Comparison of ENCODE assay signal across 8 mouse cellular contexts in genomic region chr4:126296617-126297101, GRCm38 (mm10). TPM values are rescaled to one million over a fixed set of nuclear protein-coding genes. Genes with fewer than 3 reads are reported as not detected.
A peak's percentile ranks its signal among the peaks of the same experiment; 100 is the strongest.
DNase-seq lines count a peak whose midpoint lies in the region; ATAC-seq and TF ChIP-seq lines count a peak whose summit lies in the region.

No protein-coding gene starts in this region.

- peaks cover 76% of the 10 kb centered on the region for H3K27me3 ChIP-seq in forebrain, embryonic 10.5 days (ENCODE audit: poor library complexity, severe bottlenecking)
- peaks cover 47% of the 10 kb centered on the region for H3K27me3 ChIP-seq in heart, postnatal 0 days (ENCODE audit: control insufficient read depth, insufficient read depth, low read length)

- ATAC-seq in heart, postnatal 0 days (ENCODE audit: insufficient read depth, low read depth), result peak; percentile 56; the same call in 1 of the 2 replicates
- no peak for ATAC-seq in monocyte, adult 5-6 weeks (replicated peaks; ENCODE audit: insufficient number of reproducible peaks, low FRiP score, low TSS enrichment, poor library complexity, severe bottlenecking)

- H3K4me3 ChIP-seq in ES-E14 (ENCODE audit: insufficient read depth in 1 of 2, low read depth in 1 of 2, low read length in 2 of 2, poor library complexity in 1 of 2, severe bottlenecking in 1 of 2), result peak overlapping the region; percentile 46 to 58
- H3K4me3 ChIP-seq in forebrain, embryonic 10.5 days, result peak overlapping the region; percentile 47
- peak overlapping the region; percentile 25 for H3K4me3 ChIP-seq in heart, postnatal 0 days (ENCODE audit: low read depth, low read length)

- H3K9me3 ChIP-seq in ES-E14 (ENCODE audit: control insufficient read depth, insufficient read depth, low read depth, low read length), result no peaks in the 10 kb centered on the region
- 0 out of 2 replicates have a peak, but pooled peaks cover 3% of the 10 kb centered on the region for H3K9me3 ChIP-seq in forebrain, embryonic 10.5 days
- H3K9me3 ChIP-seq in heart, postnatal 0 days (replicated peaks; ENCODE audit: control insufficient read depth, low read length), result no peaks in the 10 kb centered on the region

- H3K4me1 ChIP-seq in ES-E14 (ENCODE audit: control insufficient read depth in 2 of 2, insufficient read depth in 2 of 2, low read length in 2 of 2, poor library complexity in 1 of 2), result peaks cover 0 to 11% of the 10 kb centered on the region in 2 experiments; a peak in 1 of 4 replicates
- peaks cover 35% of the 10 kb centered on the region for H3K4me1 ChIP-seq in forebrain, embryonic 10.5 days
- H3K4me1 ChIP-seq in heart, postnatal 0 days (ENCODE audit: control insufficient read depth, insufficient read depth), result peaks cover 5% of the 10 kb centered on the region

- peak overlapping the region; percentile 55 for H3K9ac ChIP-seq in ES-E14 (ENCODE audit: insufficient read depth, low read depth, low read length, poor library complexity, severe bottlenecking)
- H3K9ac ChIP-seq in heart, postnatal 0 days (replicated peaks; ENCODE audit: low read depth, low read length), result peak overlapping the region; percentile 45

- whole genome bisulfite sequencing in forebrain, embryonic 10.5 days, result under 1% methylated on average over 34 of the region's 34 CpGs
- WGBS in heart, postnatal 0 days, result under 1% methylated on average over 34 of the region's 34 CpGs

- in situ Hi-C loops in ES-E14 (cut with MboI; ENCODE audit: low sequenced_read_pairs in 2 of 2, unreplicated experiment in 2 of 2), result no loop called here

- peak overlapping the region; percentile 65 for H3K4me2 ChIP-seq in heart, postnatal 0 days (ENCODE audit: low read depth, low read length)

- H3K36me3 ChIP-seq in ES-E14 (ENCODE audit: control insufficient read depth, insufficient read depth, low read length, poor library complexity, severe bottlenecking), result no peaks in the 10 kb centered on the region
- no peaks in the 10 kb centered on the region for H3K36me3 ChIP-seq in forebrain, embryonic 10.5 days (replicated peaks)
- no peaks in the 10 kb centered on the region for H3K36me3 ChIP-seq in heart, postnatal 0 days (replicated peaks; ENCODE audit: control insufficient read depth, insufficient read depth, low read length)

- no peak for DNase-seq in ES-E14 (ENCODE audit: low read depth, low spot score)
- peak; percentile 81 to 85 for DNase-seq in adrenal gland, postnatal 36 days
- DNase-seq in forebrain, embryonic 10.5 days (ENCODE audit: extremely low spot score, low spot score), result peak; percentile 62
- DNase-seq in heart, postnatal 0 days (ENCODE audit: low spot score), result peak; percentile 53
- peak; percentile 80 for DNase-seq in kidney, postnatal 14 days
- peak; percentile 76 to 83 for DNase-seq in lung, postnatal 4 days
- peak; percentile 51 for DNase-seq in right cerebral cortex, postnatal 25 days

- peak; percentile 26; the same call in 1 of the 2 replicates for TF ChIP-seq CTCF in heart, postnatal 0 days (IDR thresholded peaks at IDR 0.05; ENCODE audit: low read depth)

- TF ChIP-seq EP300 in heart, postnatal 0 days (IDR thresholded peaks at IDR 0.05; ENCODE audit: low read depth), result no peak

- no peak overlapping the region for H3K27ac ChIP-seq in ES-E14 (ENCODE audit: insufficient read depth, low read depth, low read length, poor library complexity, severe bottlenecking)
- peak overlapping the region; percentile 77 for H3K27ac ChIP-seq in forebrain, embryonic 10.5 days
- H3K27ac ChIP-seq in heart, postnatal 0 days (ENCODE audit: low read depth), result peak overlapping the region; percentile 13; the same call in 1 of the 2 replicates

TF ChIP-seq in ES-E14, 5 proteins besides CTCF, POLR2A, EP300 and RAD21:
- TF ChIP-seq HCFC1 (IDR thresholded peaks at IDR 0.05; ENCODE audit: borderline replicate concordance, insufficient read depth, low read length) (no peak), ZC3H11A (IDR thresholded peaks at IDR 0.05; ENCODE audit: borderline replicate concordance, low read depth, low read length) (no peak), MAFK (IDR thresholded peaks at IDR 0.05; ENCODE audit: insufficient read depth, low read depth, low read length) (no peak), ZNF384 (IDR thresholded peaks at IDR 0.05; ENCODE audit: low read depth, low read length) (no peak), CHD2 (IDR thresholded peaks at IDR 0.05; ENCODE audit: low read depth, low read length) (no peak)
TF ChIP-seq in ES-E14: peak in this region for 0.

RNA-seq across cellular contexts. Expression of gene Col8a2, which starts 10.1 kb away (rescaled TPM):
- total RNA-seq in ES-E14 (2012; rRNA removed), result 3.7 and 3.8 TPM in 2 replicates
- total RNA-seq in adrenal gland, postnatal 36 days (2021), result 1 to 10 TPM; 3.0 to 3.2 TPM
- polyA plus RNA-seq in forebrain, embryonic 10.5 days (2016; fragmentation: Nextera tagmentation; extraction: Ambion mirVana), result 5.9 and 6.8 TPM in 2 replicates
- 3.8 and 4.3 TPM in 2 replicates for total RNA-seq in heart, postnatal 0 days (2014; rRNA removed; ENCODE audit: low replicate concordance)
- polyA plus RNA-seq in heart, postnatal 0 days (2015; fragmentation: Nextera tagmentation; extraction: Ambion mirVana), result 0.71 and 1.1 TPM in 2 replicates
- 1.5 to 3.7 TPM (median 1.8 TPM) in 3 replicates for total RNA-seq in monocyte, adult 5-6 weeks (2017)

RNA-seq across cellular contexts. Expression of gene Adprhl2, which starts 24.8 kb away (rescaled TPM):
- total RNA-seq in ES-E14 (2012; rRNA removed), result 50.5 and 56.9 TPM in 2 replicates
- 10 to 100 TPM; 31.2 to 34.2 TPM for total RNA-seq in adrenal gland, postnatal 36 days (2021)
- 91.6 TPM in 2 replicates for polyA plus RNA-seq in forebrain, embryonic 10.5 days (2016; fragmentation: Nextera tagmentation; extraction: Ambion mirVana)
- 26.8 and 30.2 TPM in 2 replicates for total RNA-seq in heart, postnatal 0 days (2014; rRNA removed; ENCODE audit: low replicate concordance)
- 23.2 and 26.1 TPM in 2 replicates for polyA plus RNA-seq in heart, postnatal 0 days (2015; fragmentation: Nextera tagmentation; extraction: Ambion mirVana)
- 15.0 to 25.8 TPM (median 21.0 TPM) in 3 replicates for total RNA-seq in monocyte, adult 5-6 weeks (2017)

RNA-seq across cellular contexts. Expression of gene Tekt2, which starts 28.8 kb away (rescaled TPM):
- total RNA-seq in ES-E14 (2012; rRNA removed), result 1.7 and 2.9 TPM in 2 replicates
- total RNA-seq in adrenal gland, postnatal 36 days (2021), result 1 to 10 TPM; 1.4 TPM
- 2.3 TPM in 2 replicates for polyA plus RNA-seq in forebrain, embryonic 10.5 days (2016; fragmentation: Nextera tagmentation; extraction: Ambion mirVana)
- not detected in 2 replicates for total RNA-seq in heart, postnatal 0 days (2014; rRNA removed; ENCODE audit: low replicate concordance)
- 0.27 and 0.88 TPM in 2 replicates for polyA plus RNA-seq in heart, postnatal 0 days (2015; fragmentation: Nextera tagmentation; extraction: Ambion mirVana)
- not detected in 3 replicates for total RNA-seq in monocyte, adult 5-6 weeks (2017)

RNA-seq across cellular contexts. Expression of gene Trappc3, which starts 34.5 kb away (rescaled TPM):
- 54.8 and 54.9 TPM in 2 replicates for total RNA-seq in ES-E14 (2012; rRNA removed)
- 10 to 100 TPM; 88.7 to 96.5 TPM for total RNA-seq in adrenal gland, postnatal 36 days (2021)
- 84.8 and 86.8 TPM in 2 replicates for polyA plus RNA-seq in forebrain, embryonic 10.5 days (2016; fragmentation: Nextera tagmentation; extraction: Ambion mirVana)
- 46.4 and 63.1 TPM in 2 replicates for total RNA-seq in heart, postnatal 0 days (2014; rRNA removed; ENCODE audit: low replicate concordance)
- polyA plus RNA-seq in heart, postnatal 0 days (2015; fragmentation: Nextera tagmentation; extraction: Ambion mirVana), result 80.3 and 86.7 TPM in 2 replicates
- total RNA-seq in monocyte, adult 5-6 weeks (2017), result 46.3 to 53.6 TPM (median 51.4 TPM) in 3 replicates

RNA-seq across cellular contexts. Expression of gene Map7d1, which starts 40.5 kb away (rescaled TPM):
- total RNA-seq in ES-E14 (2012; rRNA removed), result 20.9 and 27.1 TPM in 2 replicates
- 10 to 100 TPM; 47.7 to 84.9 TPM for total RNA-seq in adrenal gland, postnatal 36 days (2021)
- polyA plus RNA-seq in forebrain, embryonic 10.5 days (2016; fragmentation: Nextera tagmentation; extraction: Ambion mirVana), result 45.6 and 47.1 TPM in 2 replicates
- total RNA-seq in heart, postnatal 0 days (2014; rRNA removed; ENCODE audit: low replicate concordance), result 75.0 and 90.1 TPM in 2 replicates
- 35.2 and 37.5 TPM in 2 replicates for polyA plus RNA-seq in heart, postnatal 0 days (2015; fragmentation: Nextera tagmentation; extraction: Ambion mirVana)
- total RNA-seq in monocyte, adult 5-6 weeks (2017), result 103 to 151 TPM (median 107 TPM) in 3 replicates
